Mouse (Mus musculus) MEL (cell line): ENCODE measurements around the gene Kif15. TPM values are rescaled to one million over a fixed set of nuclear protein-coding genes. Genes with fewer than 3 reads are reported as not detected.

Experiments
- DNase-seq: peaks from one replicate; pipeline ENCODE4 v3.0.0; 2011; ENCODE audit warnings: low read depth, low spot score
- H3K27ac ChIP-seq: 2 replicates; pipeline ENCODE4 v1.5.1; 2012; ENCODE audit warnings: low read depth, mild to moderate bottlenecking, control low read depth, low read length, moderate library complexity; ENCODE audit not compliant: control insufficient read depth
- H3K27me3 ChIP-seq, 2 experiments: fragments of 150-350 bp in 1 of 2; sonication (generic) in 1 of 2; 2 replicates each; pipeline ENCODE4 v1.6.1; 2012; ENCODE audit warnings: low read length in 2 of 2, mild to moderate bottlenecking in 2 of 2, improper control_type of control experiment in 1 of 2, moderate library complexity in 1 of 2; ENCODE audit not compliant: insufficient read depth in 2 of 2, control insufficient read depth in 1 of 2
- H3K36me3 ChIP-seq, 2 experiments: 2 replicates each; pipeline ENCODE4 v1.6.1; 2012 to 2014; ENCODE audit warnings: low read length in 2 of 2, improper control_type of control experiment in 1 of 2, inconsistent platforms in 1 of 2, mild to moderate bottlenecking in 1 of 2; ENCODE audit not compliant: insufficient read depth in 2 of 2, control insufficient read depth in 1 of 2
- H3K4me1 ChIP-seq, 2 experiments: fragments of 150-350 bp in 1 of 2; sonication (generic) in 1 of 2; 2 replicates each; pipeline ENCODE4 v1.6.1; 2012; ENCODE audit warnings: low read length in 2 of 2, improper control_type of control experiment in 1 of 2, mild to moderate bottlenecking in 1 of 2; ENCODE audit not compliant: insufficient read depth in 2 of 2, control insufficient read depth in 1 of 2
- H3K4me3 ChIP-seq, 2 experiments: fragments of 150-350 bp in 1 of 2; sonication (generic) in 1 of 2; 2 replicates each; pipeline ENCODE4 v1.5.1; 2012; ENCODE audit warnings: low read depth in 2 of 2, low read length in 2 of 2, mild to moderate bottlenecking in 2 of 2, moderate library complexity in 2 of 2, control low read depth in 1 of 2, improper control_type of control experiment in 1 of 2; ENCODE audit not compliant: control insufficient read depth in 1 of 2, insufficient read depth in 1 of 2
- H3K79me2 ChIP-seq: 2 replicates; pipeline ENCODE4 v1.6.1; 2012; ENCODE audit warnings: mild to moderate bottlenecking, low read length, moderate library complexity; ENCODE audit not compliant: control insufficient read depth, poor library complexity, insufficient read depth
- H3K9ac ChIP-seq: 2 replicates; pipeline ENCODE4 v1.6.1; 2012; ENCODE audit warnings: low read depth, mild to moderate bottlenecking, control low read depth, low read length, moderate library complexity; ENCODE audit not compliant: control insufficient read depth, poor library complexity, severe bottlenecking
- H3K9me3 ChIP-seq: fragments of 150-350 bp; sonication (generic); replicated peaks from 2 replicates; pipeline ENCODE4 v1.6.1; 2012; ENCODE audit warnings: mild to moderate bottlenecking, low read length, improper control_type of control experiment, moderate library complexity; ENCODE audit not compliant: insufficient read depth
- CHD1 ChIP-seq: IDR thresholded peaks from 2 replicates; pipeline ENCODE4 v1.6.1; 2012; ENCODE audit warnings: low read depth, mild to moderate bottlenecking, inconsistent platforms, low read length, improper control_type of control experiment
- CHD2 ChIP-seq: IDR thresholded peaks from 2 replicates; pipeline ENCODE4 v1.6.1; 2011; ENCODE audit warnings: low read length, improper control_type of control experiment
- E2F4 ChIP-seq: IDR thresholded peaks from 2 replicates; pipeline ENCODE4 v1.6.1; 2011; ENCODE audit warnings: low read depth, low read length, improper control_type of control experiment, borderline replicate concordance
- ETS1 ChIP-seq: IDR thresholded peaks from 2 replicates; pipeline ENCODE4 v1.6.1; 2012; ENCODE audit warnings: low read depth, mild to moderate bottlenecking, inconsistent platforms, low read length, improper control_type of control experiment, moderate library complexity
- GABPA ChIP-seq: IDR thresholded peaks from 2 replicates; pipeline ENCODE4 v1.6.1; 2012; ENCODE audit warnings: low read depth, mild to moderate bottlenecking, inconsistent platforms, low read length, improper control_type of control experiment, moderate library complexity
- KAT2A ChIP-seq: conservative IDR thresholded peaks from 2 replicates; pipeline ENCODE4 v1.6.1; 2012; ENCODE audit warnings: low read depth, low read length, improper control_type of control experiment, inconsistent platforms
- MAX ChIP-seq: IDR thresholded peaks from 2 replicates; pipeline ENCODE4 v1.6.1; 2011; ENCODE audit warnings: low read length, improper control_type of control experiment
- MAZ ChIP-seq: IDR thresholded peaks from 2 replicates; pipeline ENCODE4 v1.6.1; 2012; ENCODE audit warnings: low read depth, mild to moderate bottlenecking, inconsistent platforms, low read length, improper control_type of control experiment
- MXI1 ChIP-seq: IDR thresholded peaks from 2 replicates; pipeline ENCODE4 v1.6.1; 2011; ENCODE audit warnings: mild to moderate bottlenecking, low read depth, low read length, improper control_type of control experiment
- MYB ChIP-seq: IDR thresholded peaks from 2 replicates; pipeline ENCODE4 v1.6.1; 2011; ENCODE audit warnings: mild to moderate bottlenecking, low read depth, low read length, improper control_type of control experiment
- POLR2AphosphoS2 ChIP-seq: IDR thresholded peaks from 2 replicates; pipeline ENCODE4 v1.6.1; 2011; ENCODE audit warnings: low read length, improper control_type of control experiment
- POLR2AphosphoS5 ChIP-seq: IDR thresholded peaks from 2 replicates; pipeline ENCODE4 v1.6.1; 2012; ENCODE audit warnings: low read depth, borderline replicate concordance, mild to moderate bottlenecking, inconsistent platforms, low read length, moderate library complexity, mixed read lengths
- RAD21 ChIP-seq: IDR thresholded peaks from 2 replicates; pipeline ENCODE4 v1.6.1; 2011; ENCODE audit warnings: mild to moderate bottlenecking, low read depth, low read length, improper control_type of control experiment
- RCOR1 ChIP-seq: IDR thresholded peaks from 2 replicates; pipeline ENCODE4 v1.6.1; 2012; ENCODE audit warnings: low read depth, mild to moderate bottlenecking, inconsistent platforms, low read length, improper control_type of control experiment
- TAL1 ChIP-seq: IDR thresholded peaks from 2 replicates; pipeline ENCODE4 v1.6.1; 2012; ENCODE audit warnings: mild to moderate bottlenecking, inconsistent platforms, low read length, moderate library complexity, mixed read lengths
- TBP ChIP-seq: IDR thresholded peaks from 2 replicates; pipeline ENCODE4 v1.8.0; 2011; ENCODE audit warnings: low read depth, low read length, improper control_type of control experiment
- TCF12 ChIP-seq: IDR thresholded peaks from 2 replicates; pipeline ENCODE4 v1.6.1; 2014; ENCODE audit warnings: low read depth, mild to moderate bottlenecking, inconsistent platforms, low read length, improper control_type of control experiment, moderate library complexity
- USF2 ChIP-seq, 2 experiments: IDR thresholded peaks; 2 replicates each; pipeline ENCODE4 v1.6.1; 2011 to 2012; ENCODE audit warnings: improper control_type of control experiment in 2 of 2, low read length in 2 of 2, borderline replicate concordance in 1 of 2, inconsistent platforms in 1 of 2, low read depth in 1 of 2, mild to moderate bottlenecking in 1 of 2; ENCODE audit not compliant: insufficient read depth in 1 of 2
- ZC3H11A ChIP-seq: IDR thresholded peaks from 2 replicates; pipeline ENCODE4 v1.6.1; 2012; ENCODE audit warnings: low read depth, mild to moderate bottlenecking, inconsistent platforms, low read length, improper control_type of control experiment
- ZKSCAN1 ChIP-seq: IDR thresholded peaks from 2 replicates; pipeline ENCODE4 v1.6.1; 2012; ENCODE audit warnings: low read depth, mild to moderate bottlenecking, inconsistent platforms, low read length, improper control_type of control experiment, moderate library complexity
- polyA plus RNA-seq, 2 experiments: library from polyadenylated mRNA; stranded (reverse) in 1 of 2; unstranded in 1 of 2; fragments of >175 nt in 1 of 2; fragments of >200 nt in 1 of 2; gene quantifications; 2 replicates each; pipeline versions ENCODE4 v1.2.1 to v1.2.4; 2012; ENCODE audit warnings: low replicate concordance in 2 of 2, low read depth in 1 of 2; ENCODE audit not compliant: insufficient read length in 2 of 2, insufficient read depth in 1 of 2, missing spikeins in 1 of 2
- total RNA-seq: library from RNA; depleted of rRNA; stranded (reverse); fragments of 300-350 nt; gene quantifications from 2 replicates; pipeline ENCODE4 v1.2.3, GENCODE M21; 2012

The Kif15 gene
- total and polyA plus RNA-seq, 3 experiments: 48.0 to 81.7 TPM; not detected in 1

DNA sequence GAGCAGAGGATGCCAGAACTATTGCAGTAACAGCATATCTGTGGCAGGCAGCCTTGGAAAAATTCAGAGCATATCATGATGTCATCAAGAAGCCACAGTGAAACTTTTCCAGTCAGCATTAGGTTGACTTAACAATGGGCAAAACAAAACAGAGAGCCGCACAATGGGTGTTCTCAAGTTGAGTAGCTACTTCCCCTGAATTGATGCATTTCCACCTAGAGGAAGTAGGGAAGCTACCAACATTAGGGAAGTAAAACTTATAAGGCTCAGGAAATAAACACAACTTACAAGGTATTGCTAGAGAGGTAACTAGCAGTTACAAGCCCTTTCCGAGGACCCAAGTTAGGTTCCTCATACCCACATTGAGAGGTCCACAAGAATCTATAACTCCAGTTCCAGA, 49.8 kb upstream of the Kif15 start:
- Histone ChIP-seq H3K27ac (no peak overlapping the region), H3K4me3 (no peak overlapping the region), H3K9me3 (no peaks in the 10 kb centered on the region), H3K36me3 (no peaks in the 10 kb centered on the region), H3K9ac (no peak overlapping the region), H3K79me2 (no peaks in the 10 kb centered on the region), H3K4me1 (no peaks in the 10 kb centered on the region), H3K27me3 (no peaks in the 10 kb centered on the region)
- no peak for DNase-seq
- no peak for TF ChIP-seq CHD1
- TF ChIP-seq RCOR1: no peak
- TF ChIP-seq USF2 (IDR thresholded peaks at IDR 0.05; ENCODE audit: borderline replicate concordance in 1 of 2, insufficient read depth in 1 of 2, low read depth in 1 of 2, low read length in 2 of 2): no peak
- no peak for TF ChIP-seq CHD2
- TF ChIP-seq RAD21: no peak
- no peak for TF ChIP-seq TAL1
- TF ChIP-seq POLR2AphosphoS5: no peak
- TF ChIP-seq ZKSCAN1: no peak
- no peak for TF ChIP-seq ETS1
- TF ChIP-seq KAT2A: no peak
- TF ChIP-seq TBP: no peak
- TF ChIP-seq TCF12: no peak

DNA sequence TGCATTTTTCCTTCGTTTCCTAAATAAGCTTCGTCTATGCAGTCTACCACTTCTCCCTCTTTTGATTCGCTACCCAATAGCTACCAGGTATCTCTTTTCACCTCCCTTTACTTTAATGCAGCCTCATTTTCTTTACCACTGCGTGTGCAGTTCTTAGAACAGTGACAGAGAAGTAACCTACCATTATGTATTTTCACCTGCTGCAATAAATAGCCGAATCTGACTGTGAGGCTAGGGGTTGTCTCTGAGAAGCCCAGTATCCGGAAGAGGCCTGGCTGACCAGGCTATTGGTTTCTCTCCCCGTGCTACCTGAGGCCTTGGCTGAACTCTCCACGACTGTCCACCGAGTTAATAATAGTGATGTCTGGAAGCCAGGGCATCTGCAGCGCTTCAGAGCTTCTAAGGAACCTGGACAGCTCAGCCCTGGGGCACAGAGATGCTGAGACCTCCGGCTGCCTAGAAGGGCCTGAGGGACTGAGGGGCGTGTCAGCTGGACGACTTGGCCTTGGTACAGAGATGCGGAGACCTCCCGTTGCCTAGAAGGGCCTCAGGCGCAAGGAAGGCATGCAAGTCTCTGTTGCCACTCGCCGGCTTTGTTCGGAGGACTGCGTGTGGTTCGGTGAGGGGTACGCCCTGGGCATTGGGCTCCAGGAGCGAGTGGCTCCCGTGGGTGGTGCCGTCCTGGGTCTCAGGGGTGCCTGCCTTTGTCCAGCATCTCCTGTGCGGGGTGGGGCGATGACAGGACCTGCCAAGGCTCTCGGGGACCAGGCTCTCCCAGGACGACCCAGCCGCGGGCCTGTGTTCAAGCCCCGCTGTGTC, 47.9 kb upstream of the Kif15 start:
- H3K4me3 ChIP-seq: no peak overlapping the region

More for the DNA sequence above, 47.9 kb upstream of the Kif15 start:
- Histone ChIP-seq H3K27ac (no peak overlapping the region), H3K79me2 (no peaks in the 10 kb centered on the region), H3K9me3 (no peaks in the 10 kb centered on the region), H3K27me3 (no peaks in the 10 kb centered on the region), H3K36me3 (no peaks in the 10 kb centered on the region), H3K9ac (no peak overlapping the region), H3K4me1 (no peaks in the 10 kb centered on the region)
- DNase-seq: no peak
- no peak for TF ChIP-seq MAZ
- no peak for TF ChIP-seq ZC3H11A
- no peak for TF ChIP-seq MXI1
- TF ChIP-seq E2F4: no peak
- no peak for TF ChIP-seq MYB
- no peak for TF ChIP-seq GABPA
- no peak for TF ChIP-seq POLR2AphosphoS5
- no peak for TF ChIP-seq POLR2AphosphoS2
- TF ChIP-seq TAL1: no peak
- TF ChIP-seq RAD21: no peak
- TF ChIP-seq MAX: no peak
- no peak for TF ChIP-seq TCF12
